Mouse (Mus musculus) stomach, postnatal 0 days (tissue): Measurements from ENCODE around the gene Clec1a.

ENCODE experiments used
- CTCF ChIP-seq: IDR thresholded peaks from 2 replicates; pipeline ENCODE4 v1.5.1; 2016; ENCODE audit warnings: antibody characterized with exemption, low read depth, mild to moderate bottlenecking, moderate library complexity
- EP300 ChIP-seq: optimal IDR thresholded peaks from 2 replicates; pipeline ENCODE3; 2016; ENCODE audit warnings: antibody characterized with exemption

DNA sequence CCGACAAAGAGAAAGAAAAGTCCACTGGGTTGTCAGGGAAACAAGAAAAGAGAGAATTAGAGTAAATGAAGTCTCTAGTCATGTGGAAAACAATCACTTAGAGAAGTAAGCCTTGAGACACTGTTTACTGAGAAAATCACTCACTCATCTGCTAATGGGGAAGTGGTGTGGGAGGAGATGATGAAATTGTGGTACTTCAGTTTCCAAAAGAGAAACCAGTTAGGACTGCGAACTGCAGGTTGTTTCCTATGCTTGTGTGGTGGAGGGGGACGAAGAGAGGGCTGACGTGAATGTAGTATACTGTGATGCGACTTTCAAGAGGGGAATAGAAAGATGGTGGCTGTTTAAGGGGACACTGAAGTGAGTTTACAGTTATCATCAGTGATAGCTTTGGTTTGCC is 17.6 kb downstream of the Clec1a start:
- TF ChIP-seq CTCF, result no peak
- TF ChIP-seq EP300, result no peak
